Mouse (Mus musculus) lung, adult 2 months (tissue): ENCODE data around the gene Rbm7.

Experiments
- CTCF ChIP-seq: fragments of 200-500 bp; IDR thresholded peaks from 2 replicates; pipeline ENCODE4 v1.5.1; 2011; ENCODE audit warnings: mild to moderate bottlenecking, low read length, control low read depth; ENCODE audit not compliant: insufficient read depth
- POLR2A ChIP-seq: fragments of 200-500 bp; IDR thresholded peaks from 2 replicates; pipeline ENCODE4 v1.6.1; 2011; ENCODE audit warnings: low read depth, mild to moderate bottlenecking, control low read depth, low read length, borderline replicate concordance; ENCODE audit errors: extremely low read depth

- no peak for TF ChIP-seq CTCF
- TF ChIP-seq POLR2A, result no peak
Measured at GRCm38 (mm10) chr9:48481214-48482134, 13.6 kb downstream of the Rbm7 start.
